Mouse (Mus musculus) right cerebral cortex, postnatal 10 days (tissue): ENCODE measurements around the gene Ptprs.

Experiments used
- DNase-seq, 2 experiments: peaks; one replicate each; pipeline ENCODE4 v3.0.0; 2021; ENCODE audit warnings: low spot score in 2 of 2

The Ptprs gene

GRCm38 (mm10) chr17:56424726-56425583 lies 51.3 kb downstream of the Ptprs start:
- no peak for DNase-seq

GRCm38 (mm10) chr17:56420022-56420421 lies 56.3 kb downstream of the Ptprs start:
- no peak for DNase-seq

- no peak for DNase-seq
Observed at GRCm38 (mm10) chr17:56418304-56418703, 58.0 kb downstream of the Ptprs start.

- DNase-seq: no peak
Observed at GRCm38 (mm10) chr17:56414785-56415184, 61.5 kb downstream of the Ptprs start.

GRCm38 (mm10) chr17:56413113-56413512 lies 63.2 kb downstream of the Ptprs start:
- DNase-seq: no peak

GRCm38 (mm10) chr17:56411437-56411836 lies 64.8 kb downstream of the Ptprs start:
- DNase-seq: no peak

GRCm38 (mm10) chr17:56409759-56410158 lies 66.5 kb downstream of the Ptprs start:
- DNase-seq: no peak

GRCm38 (mm10) chr17:56408965-56409625 lies 67.2 kb downstream of the Ptprs start:
- no peak for DNase-seq

- DNase-seq: no peak
Observed at GRCm38 (mm10) chr17:56407379-56407778, 68.9 kb downstream of the Ptprs start.

GRCm38 (mm10) chr17:56406878-56407277 lies 69.4 kb downstream of the Ptprs start:
- DNase-seq: no peak

- peak; percentile 69 to 70 for DNase-seq
Observed at GRCm38 (mm10) chr17:56405856-56406840, 70.1 kb downstream of the Ptprs start.

GRCm38 (mm10) chr17:56405341-56405740 lies 70.9 kb downstream of the Ptprs start:
- no peak for DNase-seq

- no peak for DNase-seq
Observed at GRCm38 (mm10) chr17:56401051-56401521, 75.2 kb downstream of the Ptprs start.

- DNase-seq: no peak
Observed at GRCm38 (mm10) chr17:56400221-56400620, 76.1 kb downstream of the Ptprs start.

- no peak for DNase-seq
Observed at GRCm38 (mm10) chr17:56396051-56396450, 80.2 kb downstream of the Ptprs start.

- no peak for DNase-seq
Observed at GRCm38 (mm10) chr17:56393889-56394288, 82.4 kb downstream of the Ptprs start.

- DNase-seq: no peak
Observed at GRCm38 (mm10) chr17:56393238-56393637, 83.0 kb downstream of the Ptprs start.

GRCm38 (mm10) chr17:56387612-56388011 lies 88.7 kb downstream of the Ptprs start:
- no peak for DNase-seq

GRCm38 (mm10) chr17:56384903-56385302 lies 91.4 kb downstream of the Ptprs start:
- no peak for DNase-seq

GRCm38 (mm10) chr17:56382997-56383396 lies 93.3 kb downstream of the Ptprs start:
- DNase-seq: no peak

GRCm38 (mm10) chr17:56381183-56381582 lies 95.1 kb downstream of the Ptprs start:
- no peak for DNase-seq

- peak; percentile 68 to 70 for DNase-seq
Observed at GRCm38 (mm10) chr17:56380286-56380685, 96.0 kb downstream of the Ptprs start.
